Mouse (Mus musculus): ENCODE data around the gene Prodh2.

- no peak for TF ChIP-seq CTCF (IDR thresholded peaks at IDR 0.05; ENCODE audit: borderline replicate concordance, extremely low read depth, insufficient read depth, insufficient read length)
- no peak for TF ChIP-seq POLR2A (IDR thresholded peaks at IDR 0.05; ENCODE audit: borderline replicate concordance, extremely low read depth, insufficient read depth, insufficient read length, poor library complexity, severe bottlenecking)
Measured at GRCm38 (mm10) chr7:30520396-30520795, 27.0 kb downstream of the Prodh2 start.

All from brain, embryonic 14.5 days (tissue).